Mouse (Mus musculus): ENCODE measurements around the gene Rora.

DNA sequence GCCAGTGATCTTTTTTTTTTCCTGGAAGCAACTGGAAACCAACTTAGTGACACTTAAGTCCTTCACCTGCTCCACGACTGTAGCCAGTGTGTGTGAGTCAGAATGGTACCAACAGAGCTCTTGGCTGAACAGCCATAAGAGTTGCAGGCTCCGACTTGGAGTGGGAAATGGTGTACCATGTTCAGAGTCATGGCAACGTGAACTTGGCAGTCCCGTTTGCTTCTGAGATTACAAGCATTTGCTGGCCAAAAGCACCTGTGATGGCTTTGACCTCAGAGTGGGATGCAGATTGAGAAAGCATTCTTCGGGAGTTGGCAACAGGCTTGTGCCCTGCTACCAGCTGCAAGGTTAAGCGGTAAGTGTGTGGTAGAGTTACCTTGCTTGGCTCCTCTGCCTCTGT is 574.2 kb downstream of the Rora start:
- TF ChIP-seq CTCF (IDR thresholded peaks at IDR 0.05; ENCODE audit: control insufficient read depth, insufficient read depth, insufficient read length) = no peak
- TF ChIP-seq USF1 (IDR thresholded peaks at IDR 0.05; ENCODE audit: low read depth) = no peak
- no peak for TF ChIP-seq CEBPB (IDR thresholded peaks at IDR 0.05; ENCODE audit: low read depth)
- TF ChIP-seq MAX (IDR thresholded peaks at IDR 0.05) = no peak
